Mouse (Mus musculus) myocyte (in vitro differentiated cells): ENCODE measurements at regions not wholly inside any gene's neighbourhood (a gene's known extent, or its start where the extent isn't known, plus 50 kb on each side); places are given as distances from the start of the nearest gene placed in this dataset.

Experiments used
- CEBPB ChIP-seq: IDR thresholded peaks from 2 replicates; pipeline ENCODE4 v1.6.1; 2011; ENCODE audit warnings: mild to moderate bottlenecking, moderate library complexity; ENCODE audit not compliant: poor library complexity, insufficient read depth, severe bottlenecking
- MAX ChIP-seq: IDR thresholded peaks from one replicate; pipeline ENCODE4 v1.6.1; 2011; ENCODE audit warnings: low read depth, mild to moderate bottlenecking, control low read depth
- POLR2A ChIP-seq: IDR thresholded peaks from one replicate; pipeline ENCODE4 v1.6.1; 2011; ENCODE audit warnings: low read depth, mild to moderate bottlenecking, control low read depth, moderate library complexity; ENCODE audit not compliant: insufficient read length
- TCF12 ChIP-seq: IDR thresholded peaks from one replicate; pipeline ENCODE4 v1.6.1; 2011; ENCODE audit warnings: mild to moderate bottlenecking, control low read depth; ENCODE audit not compliant: poor library complexity, insufficient read depth, severe bottlenecking
- TCF3 ChIP-seq: IDR thresholded peaks from one replicate; pipeline ENCODE4 v1.6.1; 2011; ENCODE audit warnings: low read depth, control low read depth; ENCODE audit not compliant: insufficient read length
- USF1 ChIP-seq: IDR thresholded peaks from one replicate; pipeline ENCODE4 v1.6.1; 2011; ENCODE audit warnings: low read depth, mild to moderate bottlenecking, control low read depth, moderate library complexity

- no peak for TF ChIP-seq POLR2A
- no peak for TF ChIP-seq CEBPB
- TF ChIP-seq USF1: no peak
- TF ChIP-seq MAX: no peak
- no peak for TF ChIP-seq TCF3
- no peak for TF ChIP-seq TCF12
These were observed 154.8 kb downstream of the Gm815 start for GRCm38 (mm10) chr19:27040321-27041025.
